Mouse (Mus musculus) limb, embryonic 14.5 days (tissue): ENCODE data around the gene Olfr394. TPM values are rescaled to one million over a fixed set of nuclear protein-coding genes. Genes with fewer than 3 reads are reported as not detected.
"Not testable (repeated sequence)": the region's sequence is repeated elsewhere in the genome, so short reads cannot be mapped to it uniquely, and the experiment has no call there.

Experiments
- ATAC-seq: fragments of 200-750 bp; cut with Nextera tagmentation; 2 replicates; pipeline ENCODE4 v1.8.0; 2017; ENCODE audit warnings: low read depth, moderate number of reproducible peaks, moderate TSS enrichment; ENCODE audit not compliant: low FRiP score
- DNase-seq: peaks from one replicate; pipeline ENCODE4 v3.0.0-alpha.2; 2015; ENCODE audit warnings: low spot score
- H3K27ac ChIP-seq: fragments of 300-500 bp; sonication (generic); replicated peaks from 2 replicates; pipeline ENCODE4 v1.5.1; 2014; ENCODE audit warnings: low read depth, mild to moderate bottlenecking, low read length, moderate library complexity, mixed read lengths
- H3K27me3 ChIP-seq: fragments of 300-500 bp; sonication (generic); 2 replicates; pipeline ENCODE4 v1.6.1; 2014; ENCODE audit warnings: low read length, mixed read lengths; ENCODE audit not compliant: control insufficient read depth, insufficient read depth
- H3K36me3 ChIP-seq: fragments of 300-500 bp; sonication (generic); 2 replicates; pipeline ENCODE4 v1.6.1; 2014; ENCODE audit warnings: mild to moderate bottlenecking, low read length, moderate library complexity, mixed read lengths; ENCODE audit not compliant: control insufficient read depth, insufficient read depth
- H3K4me1 ChIP-seq: fragments of 300-500 bp; sonication (generic); 2 replicates; pipeline ENCODE4 v1.6.1; 2014; ENCODE audit warnings: antibody characterized with exemption, low read length, mixed read lengths; ENCODE audit not compliant: control insufficient read depth, insufficient read depth
- H3K4me2 ChIP-seq: fragments of 300-500 bp; sonication (generic); replicated peaks from 2 replicates; pipeline ENCODE4 v1.6.1; 2014; ENCODE audit warnings: low read depth, mild to moderate bottlenecking, low read length, moderate library complexity; ENCODE audit not compliant: severe bottlenecking
- H3K4me3 ChIP-seq: fragments of 300-500 bp; sonication (generic); replicated peaks from 2 replicates; pipeline ENCODE4 v1.5.1; 2014; ENCODE audit warnings: low read length
- H3K9ac ChIP-seq: fragments of 300-500 bp; sonication (generic); 2 replicates; pipeline ENCODE4 v1.6.1; 2014; ENCODE audit warnings: mild to moderate bottlenecking, low read depth, low read length, moderate library complexity; ENCODE audit not compliant: severe bottlenecking
- H3K9me3 ChIP-seq: fragments of 300-500 bp; sonication (generic); 2 replicates; pipeline ENCODE4 v1.6.1; 2016; ENCODE audit warnings: low read length; ENCODE audit not compliant: control insufficient read depth
- POLR2A ChIP-seq: fragments of 200-500 bp; IDR thresholded peaks from 2 replicates; pipeline ENCODE4 v1.8.0; 2012; ENCODE audit warnings: inconsistent platforms, mild to moderate bottlenecking, moderate library complexity, borderline replicate concordance; ENCODE audit not compliant: insufficient read depth, insufficient read length; ENCODE audit errors: extremely low read depth
- WGBS: fragments of 180-500 bp; shearing (Covaris S2); extraction: QIAGEN DNeasy Blood & Tissue Kit; methylation state at CpG from one replicate; pipeline ENCODE4 v1.1.7; 2014; 5-methylcytosine and 5-hydroxymethylcytosine counted together
- polyA plus RNA-seq, 2 experiments: library from polyadenylated mRNA; depleted of rRNA in 1 of 2; stranded (reverse) in 1 of 2; unstranded in 1 of 2; fragments of >200 nt; fragmentation: Nextera tagmentation in 1 of 2; extraction: Ambion mirVana in 1 of 2; gene quantifications; 2 replicates each; pipeline versions ENCODE4 v1.2.1 to v1.2.3; 2012 to 2014

Olfr394 gene
- polyA plus RNA-seq (2012; rRNA removed) = not detected in 2 replicates
- polyA plus RNA-seq (2014; fragmentation: Nextera tagmentation; extraction: Ambion mirVana) = not detected in 2 replicates

- WGBS = 86% methylated on average over 1 of the region's 1 CpGs
- TF ChIP-seq POLR2A = no peak
- Histone ChIP-seq H3K27me3 (no peaks in the 10 kb centered on the region), H3K4me3 (no peak within 1 kb of the TSS), H3K9ac (no peak within 1 kb of the TSS), H3K27ac (no peak within 1 kb of the TSS), H3K4me2 (no peak within 1 kb of the TSS), H3K4me1 (no peaks in the 10 kb centered on the region), H3K36me3 (no peaks in the 10 kb centered on the region), H3K9me3 (no peaks in the 10 kb centered on the region)
- DNase-seq (no peak), ATAC-seq (no peak)
These were observed at the start of gene Olfr394 for GRCm38 (mm10) chr11:73890671-73891070. TSS of gene Olfr394 (minus strand) at chr11:73890771.

GRCm38 (mm10) chr11:73936377-73936776 is 45.8 kb upstream of the Olfr394 start, which contains the start of gene Olfr23:
TSS of gene Olfr23 (plus strand) at chr11:73936677.
- Histone ChIP-seq H3K9ac (no peak within 1 kb of the TSS), H3K36me3 (no peaks in the 10 kb centered on the region), H3K27ac (no peak within 1 kb of the TSS), H3K9me3 (no peaks in the 10 kb centered on the region), H3K27me3 (no peaks in the 10 kb centered on the region), H3K4me3 (no peak within 1 kb of the TSS), H3K4me1 (no peaks in the 10 kb centered on the region), H3K4me2 (no peak within 1 kb of the TSS)
- TF ChIP-seq POLR2A = no peak
- ATAC-seq (no peak), DNase-seq (no peak)

- not testable (repeated sequence) for H3K4me2 ChIP-seq, DNase-seq, H3K27me3 ChIP-seq, H3K36me3 ChIP-seq, H3K9me3 ChIP-seq, ATAC-seq, H3K27ac ChIP-seq, H3K4me1 ChIP-seq, H3K9ac ChIP-seq, H3K4me3 ChIP-seq
- WGBS = 80% methylated on average over 4 of the region's 4 CpGs
These were observed 18.6 kb upstream of the Olfr394 start, which contains the start of gene Olfr395 for GRCm38 (mm10) chr11:73909199-73909598. TSS of gene Olfr395 (minus strand) at chr11:73909299.

GRCm38 (mm10) chr11:73851354-73851753 is 39.2 kb downstream of the Olfr394 start, which contains the start of gene Olfr393:
TSS of gene Olfr393 (minus strand) at chr11:73851454.
- Histone ChIP-seq H3K27me3 (no peaks in the 10 kb centered on the region), H3K9me3 (no peaks in the 10 kb centered on the region), H3K4me3 (no peak within 1 kb of the TSS), H3K27ac (no peak within 1 kb of the TSS), H3K4me1 (no peaks in the 10 kb centered on the region), H3K4me2 (no peak within 1 kb of the TSS), H3K36me3 (no peaks in the 10 kb centered on the region), H3K9ac (no peak within 1 kb of the TSS)
- no peak for TF ChIP-seq POLR2A
- DNase-seq (no peak), ATAC-seq (no peak)

Other genes with a start within 250 kb of the Olfr394 start
- gene Zfp735, start 202.0 kb downstream of the Olfr394 start, polyA plus RNA-seq (2012; rRNA removed) = not detected in 2 replicates
- not detected in 2 replicates for gene Zfp735, start 202.0 kb downstream of the Olfr394 start, polyA plus RNA-seq (2014; fragmentation: Nextera tagmentation; extraction: Ambion mirVana)
- gene Olfr389, start 110.1 kb downstream of the Olfr394 start, polyA plus RNA-seq (2012; rRNA removed) = not detected in 2 replicates
- gene Olfr389, start 110.1 kb downstream of the Olfr394 start, polyA plus RNA-seq (2014; fragmentation: Nextera tagmentation; extraction: Ambion mirVana) = not detected in 2 replicates
- not detected in 2 replicates for gene Olfr390, start 107.8 kb downstream of the Olfr394 start, polyA plus RNA-seq (2012; rRNA removed)
- not detected in 2 replicates for gene Olfr390, start 107.8 kb downstream of the Olfr394 start, polyA plus RNA-seq (2014; fragmentation: Nextera tagmentation; extraction: Ambion mirVana)
- not detected in 2 replicates for gene Olfr391-ps, start 87.7 kb downstream of the Olfr394 start, polyA plus RNA-seq (2012; rRNA removed)
- gene Olfr391-ps, start 87.7 kb downstream of the Olfr394 start, polyA plus RNA-seq (2014; fragmentation: Nextera tagmentation; extraction: Ambion mirVana) = not detected in 2 replicates
- gene Olfr392, start 73.7 kb downstream of the Olfr394 start, polyA plus RNA-seq (2012; rRNA removed) = not detected in 2 replicates
- not detected in 2 replicates for gene Olfr392, start 73.7 kb downstream of the Olfr394 start, polyA plus RNA-seq (2014; fragmentation: Nextera tagmentation; extraction: Ambion mirVana)
- not detected in 2 replicates for gene Olfr393, start 39.3 kb downstream of the Olfr394 start, polyA plus RNA-seq (2012; rRNA removed)
- not detected in 2 replicates for gene Olfr393, start 39.3 kb downstream of the Olfr394 start, polyA plus RNA-seq (2014; fragmentation: Nextera tagmentation; extraction: Ambion mirVana)
- not detected in 2 replicates for gene Olfr395, start 18.5 kb upstream of the Olfr394 start, polyA plus RNA-seq (2012; rRNA removed)
- gene Olfr395, start 18.5 kb upstream of the Olfr394 start, polyA plus RNA-seq (2014; fragmentation: Nextera tagmentation; extraction: Ambion mirVana) = not detected in 2 replicates
- not detected in 2 replicates for gene Olfr23, start 45.9 kb upstream of the Olfr394 start, polyA plus RNA-seq (2012; rRNA removed)
- not detected in 2 replicates for gene Olfr23, start 45.9 kb upstream of the Olfr394 start, polyA plus RNA-seq (2014; fragmentation: Nextera tagmentation; extraction: Ambion mirVana)
- gene Olfr397, start 70.0 kb upstream of the Olfr394 start, polyA plus RNA-seq (2012; rRNA removed) = not detected in 2 replicates
- not detected in 2 replicates for gene Olfr397, start 70.0 kb upstream of the Olfr394 start, polyA plus RNA-seq (2014; fragmentation: Nextera tagmentation; extraction: Ambion mirVana)
- gene Olfr398, start 99.6 kb upstream of the Olfr394 start, polyA plus RNA-seq (2012; rRNA removed) = not detected in 2 replicates
- not detected in 2 replicates for gene Olfr398, start 99.6 kb upstream of the Olfr394 start, polyA plus RNA-seq (2014; fragmentation: Nextera tagmentation; extraction: Ambion mirVana)
- not detected in 2 replicates for gene Olfr139, start 165.8 kb upstream of the Olfr394 start, polyA plus RNA-seq (2012; rRNA removed)
- gene Olfr139, start 165.8 kb upstream of the Olfr394 start, polyA plus RNA-seq (2014; fragmentation: Nextera tagmentation; extraction: Ambion mirVana) = not detected in 2 replicates
- gene Olfr399, start 165.8 kb upstream of the Olfr394 start, polyA plus RNA-seq (2012; rRNA removed) = not detected in 2 replicates
- not detected in 2 replicates for gene Olfr399, start 165.8 kb upstream of the Olfr394 start, polyA plus RNA-seq (2014; fragmentation: Nextera tagmentation; extraction: Ambion mirVana)
- not detected in 2 replicates for gene Zfp616, start 179.2 kb upstream of the Olfr394 start, polyA plus RNA-seq (2012; rRNA removed)
- not detected in 2 replicates for gene Zfp616, start 179.2 kb upstream of the Olfr394 start, polyA plus RNA-seq (2014; fragmentation: Nextera tagmentation; extraction: Ambion mirVana)
- gene Olfr401, start 222.9 kb upstream of the Olfr394 start, polyA plus RNA-seq (2012; rRNA removed) = not detected in 2 replicates
- gene Olfr401, start 222.9 kb upstream of the Olfr394 start, polyA plus RNA-seq (2014; fragmentation: Nextera tagmentation; extraction: Ambion mirVana) = not detected in 2 replicates